Mouse (Mus musculus): Measurements from ENCODE around the gene Tnxb.

Gene Tnxb

GRCm38 (mm10) chr17:34670235-34670634 is at the start of gene Tnxb:
Gene Tnxb, plus strand, starts transcription at chr17:34670535.
- ATAC-seq (ENCODE audit: insufficient number of reproducible peaks, low FRiP score, low TSS enrichment), result no peak

GRCm38 (mm10) chr17:34621006-34621405 is 49.3 kb upstream of the Tnxb start:
- ATAC-seq (ENCODE audit: insufficient number of reproducible peaks, low FRiP score, low TSS enrichment), result no peak

DNA sequence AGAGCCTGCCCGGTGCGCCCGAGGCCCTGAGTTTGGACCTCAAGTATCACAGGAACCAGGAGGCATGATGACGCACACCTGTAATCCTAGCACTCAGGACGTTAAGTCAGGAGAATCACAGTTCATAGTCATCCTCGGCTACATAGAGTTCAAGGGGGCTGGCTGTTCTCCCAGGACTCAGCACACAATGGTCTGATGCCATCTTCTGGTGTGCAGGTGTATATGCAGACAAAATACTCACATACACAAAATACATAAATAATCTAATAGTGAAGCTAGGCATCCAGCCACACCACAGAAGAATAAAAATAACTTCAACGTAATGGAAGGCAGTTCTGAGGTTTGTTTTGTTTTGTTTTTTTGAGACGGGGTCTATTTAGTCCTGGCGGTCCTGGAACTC is 47.2 kb upstream of the Tnxb start:
- ATAC-seq (ENCODE audit: insufficient number of reproducible peaks, low FRiP score, low TSS enrichment), result no peak

DNA sequence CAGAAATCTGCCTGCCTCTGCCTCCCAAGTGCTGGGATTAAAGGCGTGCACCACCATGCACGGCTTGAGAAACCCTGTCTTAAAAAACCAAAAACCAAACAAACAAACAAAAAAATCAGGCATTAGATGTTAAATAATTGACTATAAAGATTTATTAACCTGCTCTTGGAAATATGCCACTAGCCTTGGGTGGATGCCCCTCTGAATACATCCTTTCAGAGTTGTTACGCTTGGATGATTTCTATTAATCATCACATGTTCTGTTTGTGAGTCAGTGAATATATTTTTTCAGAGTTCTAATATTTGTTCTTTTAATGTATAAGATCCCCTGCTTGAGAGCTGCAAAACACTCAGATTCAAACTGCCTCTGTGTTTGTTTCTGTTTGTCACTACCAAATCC is 45.4 kb upstream of the Tnxb start:
- ATAC-seq (ENCODE audit: insufficient number of reproducible peaks, low FRiP score, low TSS enrichment), result no peak

DNA sequence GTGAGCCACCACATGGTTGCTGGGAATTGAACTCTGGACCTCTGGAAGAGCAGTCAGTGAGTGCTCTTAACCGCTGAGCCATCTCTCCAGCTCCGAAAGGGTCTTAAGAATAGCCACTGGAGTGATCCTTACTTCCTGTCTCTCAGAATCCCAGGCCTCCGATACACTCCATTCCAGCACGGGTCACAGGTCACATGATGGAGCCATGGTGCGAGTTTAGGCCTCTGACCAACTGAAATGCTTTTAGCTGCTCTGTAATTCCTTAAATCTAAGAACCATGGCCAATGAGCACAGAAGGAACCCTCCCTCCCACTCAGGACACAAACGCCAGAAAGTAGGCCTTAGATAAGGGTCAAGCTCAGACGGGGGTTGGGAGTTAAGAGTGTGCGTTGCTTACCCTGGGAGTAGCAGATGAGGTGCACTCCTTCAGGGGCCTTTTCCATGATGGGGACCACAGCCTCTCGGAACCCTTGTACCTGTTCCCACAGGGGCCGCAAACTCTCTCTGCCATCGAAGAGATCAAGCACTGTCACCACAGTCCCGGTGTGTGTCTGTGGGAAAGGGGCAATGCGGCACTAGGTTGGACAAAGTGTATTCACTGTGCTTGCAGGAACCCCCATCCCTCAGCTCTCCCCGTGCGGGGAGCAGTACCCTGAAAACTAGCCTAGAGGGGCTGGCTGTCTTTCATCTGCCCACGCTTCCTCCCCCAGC is 44.1 kb upstream of the Tnxb start:
- no peak for ATAC-seq (ENCODE audit: insufficient number of reproducible peaks, low FRiP score, low TSS enrichment)

DNA sequence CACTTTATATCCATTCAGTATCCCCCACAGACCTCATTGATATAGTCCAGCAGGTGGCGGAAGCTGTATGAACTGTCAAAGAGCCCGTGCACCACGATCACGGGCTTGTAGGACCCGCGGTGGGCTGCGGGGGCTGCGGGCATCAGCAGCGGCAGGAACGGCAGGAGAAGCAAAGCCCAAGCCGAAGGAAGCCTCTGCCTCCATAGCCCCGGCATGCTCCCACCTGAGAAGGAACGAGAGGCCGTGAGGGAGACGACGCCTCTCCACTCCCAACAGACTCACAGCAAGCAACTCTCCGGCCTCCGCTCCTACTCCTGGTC is 43.6 kb upstream of the Tnxb start:
- no peak for ATAC-seq (ENCODE audit: insufficient number of reproducible peaks, low FRiP score, low TSS enrichment)

- peak; percentile 37 for ATAC-seq (ENCODE audit: insufficient number of reproducible peaks, low FRiP score, low TSS enrichment)
Measured at GRCm38 (mm10) chr17:34627093-34627942, 43.0 kb upstream of the Tnxb start.

DNA sequence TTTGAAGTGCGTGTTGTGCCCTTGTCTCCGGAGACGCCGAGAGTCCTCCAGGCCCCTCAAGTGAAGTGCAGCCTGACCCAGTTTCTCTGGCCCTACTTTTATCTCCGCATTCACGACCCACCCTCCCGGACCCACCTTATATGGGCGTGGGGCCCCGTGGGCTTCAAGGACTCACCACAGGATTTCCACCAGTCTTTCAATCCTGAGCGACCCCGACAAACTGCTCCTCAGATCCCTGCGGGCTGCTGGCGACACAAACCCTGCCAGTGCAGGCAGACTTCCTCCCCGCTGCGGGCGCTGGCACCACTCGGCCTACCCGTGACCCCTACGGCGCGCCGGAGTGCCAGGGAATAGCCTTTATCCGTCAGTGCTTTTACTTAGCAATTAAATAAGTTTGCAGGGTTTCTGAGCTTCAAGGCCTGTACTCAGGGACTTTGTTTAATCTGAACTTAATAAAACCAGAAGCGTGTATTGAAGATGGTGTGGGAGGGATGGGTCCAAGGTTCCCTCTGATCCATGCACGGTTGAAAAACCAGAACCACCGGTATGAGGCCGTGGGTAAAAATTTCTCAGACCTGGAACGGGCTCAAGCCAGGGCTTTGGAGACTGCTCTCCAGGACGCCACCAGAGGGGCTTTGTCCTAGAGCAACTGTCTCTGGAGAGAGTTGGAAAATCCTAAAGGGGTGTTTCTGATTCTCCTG is 42.2 kb upstream of the Tnxb start, which contains the start of gene Ppt2:
TSS of gene Ppt2 (minus strand) at position 568 of the 701 bp plus-strand sequence.
- no peak; the same call in 1 of the 2 replicates for ATAC-seq (ENCODE audit: insufficient number of reproducible peaks, low FRiP score, low TSS enrichment)

DNA sequence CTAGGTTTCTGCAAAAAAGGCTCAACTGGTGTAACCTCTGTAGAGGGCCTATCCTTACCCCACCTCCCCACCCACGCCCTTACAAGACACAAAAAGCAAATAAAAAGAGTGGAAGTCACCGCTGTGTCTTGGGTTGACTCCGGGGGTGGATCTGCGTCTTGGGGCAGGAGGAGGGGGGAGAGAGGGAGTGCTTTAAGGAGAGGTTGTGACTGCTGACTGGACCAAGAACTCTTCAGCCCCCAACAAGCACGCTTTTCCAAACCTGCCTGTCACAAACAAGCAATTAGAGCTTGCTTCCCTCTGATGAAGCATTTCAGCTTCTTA is 41.7 kb upstream of the Tnxb start:
- no peak for ATAC-seq (ENCODE audit: insufficient number of reproducible peaks, low FRiP score, low TSS enrichment)

- no peak for ATAC-seq (ENCODE audit: insufficient number of reproducible peaks, low FRiP score, low TSS enrichment)
Measured at GRCm38 (mm10) chr17:34629221-34629751, 41.0 kb upstream of the Tnxb start, which contains the start of gene Prrt1. Gene Prrt1, plus strand, starts transcription at chr17:34629533.

DNA sequence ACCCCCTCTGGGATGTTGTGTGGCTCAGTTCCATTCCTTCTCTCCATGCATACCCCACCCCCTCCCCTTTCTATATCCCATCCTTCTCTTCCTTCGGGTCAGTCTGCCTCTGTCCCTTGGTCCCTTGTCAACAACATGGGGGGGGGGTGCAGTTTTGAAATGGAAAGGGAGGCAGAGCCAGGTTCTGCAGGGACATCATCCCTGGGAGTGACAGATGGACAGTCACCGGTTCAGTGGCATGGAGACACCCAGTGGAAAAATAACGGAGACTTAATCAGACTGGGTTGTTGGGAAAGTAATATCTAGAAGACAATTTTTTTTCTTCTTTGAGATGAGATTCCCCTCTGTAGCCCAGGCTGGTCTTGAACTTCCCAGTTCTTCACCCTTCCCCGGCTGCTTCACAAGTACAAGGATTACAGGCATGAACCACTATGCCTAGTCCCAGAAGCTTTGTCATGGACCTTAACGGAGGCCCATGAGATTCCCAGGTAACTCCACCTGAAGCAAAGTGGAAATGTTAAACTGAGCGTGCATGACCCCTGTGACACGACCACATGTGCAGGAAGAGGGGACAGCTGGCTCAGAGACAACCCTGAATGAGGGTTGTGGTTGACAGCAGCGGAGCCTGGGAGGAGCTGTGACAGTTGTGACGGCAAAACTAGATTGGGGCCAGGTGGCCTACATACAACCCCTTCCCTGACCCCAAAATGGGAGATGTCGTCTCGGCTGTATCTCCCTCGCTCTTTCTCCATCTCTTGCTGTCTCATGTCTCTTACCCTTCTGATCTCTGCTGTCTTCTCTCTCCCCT is 40.3 kb upstream of the Tnxb start:
- ATAC-seq (ENCODE audit: insufficient number of reproducible peaks, low FRiP score, low TSS enrichment), result no peak

DNA sequence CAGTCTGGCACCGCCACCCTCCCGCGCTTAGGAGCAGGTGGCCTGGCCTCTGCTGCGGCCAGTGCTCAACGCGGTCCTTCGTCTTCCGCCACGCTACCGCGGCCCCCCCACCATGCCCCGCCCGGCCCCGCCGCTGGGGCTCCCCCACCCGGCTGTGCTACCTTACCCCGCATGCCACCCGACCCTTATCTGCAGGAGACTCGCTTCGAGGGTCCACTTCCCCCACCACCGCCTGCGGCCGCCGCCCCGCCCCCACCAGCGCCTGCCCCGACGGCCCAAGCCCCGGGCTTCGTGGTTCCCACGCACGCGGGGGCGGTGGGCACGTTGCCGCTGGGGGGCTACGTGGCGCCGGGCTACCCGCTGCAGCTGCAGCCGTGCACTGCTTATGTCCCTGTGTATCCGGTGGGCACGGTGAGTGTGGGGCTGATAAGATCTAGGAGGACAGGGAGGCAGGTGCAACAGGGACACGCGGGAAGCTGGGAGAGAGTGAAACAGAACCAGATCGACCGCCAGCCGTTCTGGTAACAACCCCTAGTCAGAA is 39.5 kb upstream of the Tnxb start:
- no peak for ATAC-seq (ENCODE audit: insufficient number of reproducible peaks, low FRiP score, low TSS enrichment)

GRCm38 (mm10) chr17:34631647-34632046 is 38.7 kb upstream of the Tnxb start:
- ATAC-seq (ENCODE audit: insufficient number of reproducible peaks, low FRiP score, low TSS enrichment), result no peak

- ATAC-seq (ENCODE audit: insufficient number of reproducible peaks, low FRiP score, low TSS enrichment), result peak; percentile 60; the same call in 1 of the 2 replicates
Measured at GRCm38 (mm10) chr17:34632261-34632691, 38.1 kb upstream of the Tnxb start.

DNA sequence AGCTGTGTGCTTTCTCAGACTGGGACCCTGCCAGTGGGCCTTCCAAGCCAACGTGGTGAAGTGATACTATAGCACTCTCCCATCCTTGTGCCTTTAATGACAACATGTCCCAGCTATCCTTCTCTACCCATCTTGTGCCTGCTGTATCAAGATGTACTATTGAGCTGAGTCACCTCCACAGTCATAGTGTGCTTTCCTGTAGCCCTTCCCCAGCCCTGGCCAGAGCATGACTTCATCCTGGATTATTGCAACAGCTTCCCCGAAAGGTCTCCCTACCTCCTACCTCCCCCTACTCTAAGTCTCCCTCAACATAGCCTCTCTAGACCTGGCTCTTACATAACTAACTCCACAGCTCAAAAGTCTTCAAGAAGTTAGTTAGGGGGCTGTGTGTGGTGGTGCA is 34.7 kb upstream of the Tnxb start:
- ATAC-seq (ENCODE audit: insufficient number of reproducible peaks, low FRiP score, low TSS enrichment), result no peak

GRCm38 (mm10) chr17:34637459-34637858 is 32.9 kb upstream of the Tnxb start:
- ATAC-seq (ENCODE audit: insufficient number of reproducible peaks, low FRiP score, low TSS enrichment), result no peak

DNA sequence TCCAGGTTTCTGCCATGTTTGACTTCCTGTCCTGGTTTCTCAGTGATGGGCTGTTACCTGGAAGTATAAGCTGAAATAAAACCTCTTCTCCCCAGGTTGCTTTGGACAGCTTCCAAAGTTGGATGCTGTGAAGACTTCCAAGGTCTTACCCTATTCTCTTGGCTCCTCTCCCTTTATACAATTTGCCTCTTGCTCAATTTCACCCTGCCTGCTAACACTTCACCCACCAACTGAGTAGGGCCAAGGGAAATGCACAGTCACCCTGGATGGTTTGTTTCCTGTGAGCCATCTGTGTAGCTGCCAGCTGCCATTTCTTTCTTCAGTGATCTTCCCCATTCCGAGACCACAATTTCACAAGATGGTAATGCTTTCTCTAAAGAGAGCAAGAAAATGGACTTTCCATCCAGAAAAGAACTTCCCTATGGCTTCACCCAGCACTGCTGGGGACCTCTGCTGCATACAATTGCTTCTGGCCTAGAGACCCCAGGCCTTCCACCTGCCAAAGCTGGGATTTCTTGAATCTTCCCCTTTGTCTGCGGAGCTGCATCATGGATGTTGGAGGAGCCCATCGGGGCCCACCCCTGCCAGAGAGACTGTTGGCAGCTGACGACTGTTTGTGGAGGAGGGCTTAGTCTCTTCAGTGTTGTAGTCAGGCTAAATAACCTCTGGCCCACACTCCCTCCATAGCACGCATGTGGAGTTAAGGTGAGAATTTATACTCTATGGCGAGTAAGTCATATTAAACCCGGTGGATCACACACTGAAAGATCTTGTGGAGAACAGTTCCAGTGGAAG is 30.7 kb upstream of the Tnxb start:
- no peak for ATAC-seq (ENCODE audit: insufficient number of reproducible peaks, low FRiP score, low TSS enrichment)

GRCm38 (mm10) chr17:34640778-34641601 is 29.3 kb upstream of the Tnxb start:
- ATAC-seq (ENCODE audit: insufficient number of reproducible peaks, low FRiP score, low TSS enrichment), result peak; percentile 65

Measured in cerebellum, adult (tissue).